Mouse (Mus musculus) limb, embryonic 15.5 days (tissue): ENCODE results near the gene Bcl2l14. TPM values are rescaled to one million over a fixed set of nuclear protein-coding genes. Genes with fewer than 3 reads are reported as not detected.
A peak's percentile ranks its signal among the peaks of the same experiment; 100 is the strongest.

ENCODE experiments used
- ATAC-seq: fragments of 200-750 bp; cut with Nextera tagmentation; 2 replicates; pipeline ENCODE4 v1.8.0; 2017; ENCODE audit warnings: low read depth, moderate TSS enrichment; ENCODE audit not compliant: insufficient number of reproducible peaks, low FRiP score, low TSS enrichment
- H3K27ac ChIP-seq: fragments of 300-500 bp; sonication (generic); 2 replicates; pipeline ENCODE4 v1.5.1; 2015; ENCODE audit warnings: moderate library complexity, mild to moderate bottlenecking, inconsistent platforms
- H3K27me3 ChIP-seq: fragments of 300-500 bp; sonication (generic); 2 replicates; pipeline ENCODE4 v1.6.1; 2015; ENCODE audit warnings: inconsistent platforms
- H3K36me3 ChIP-seq: fragments of 300-500 bp; sonication (generic); 2 replicates; pipeline ENCODE4 v1.6.1; 2015; ENCODE audit warnings: inconsistent platforms
- H3K4me1 ChIP-seq: fragments of 300-500 bp; sonication (generic); 2 replicates; pipeline ENCODE4 v1.6.1; 2015; ENCODE audit warnings: inconsistent platforms
- H3K4me2 ChIP-seq: fragments of 300-500 bp; sonication (generic); 2 replicates; pipeline ENCODE4 v1.6.1; 2015; ENCODE audit warnings: mild to moderate bottlenecking, inconsistent platforms
- H3K4me3 ChIP-seq: fragments of 300-500 bp; sonication (generic); 2 replicates; pipeline ENCODE4 v1.5.1; 2015; ENCODE audit warnings: mild to moderate bottlenecking, inconsistent platforms
- H3K9ac ChIP-seq: fragments of 300-500 bp; sonication (generic); 2 replicates; pipeline ENCODE4 v1.6.1; 2015; ENCODE audit warnings: inconsistent platforms
- H3K9me3 ChIP-seq: fragments of 300-500 bp; sonication (generic); 2 replicates; pipeline ENCODE4 v1.6.1; 2016; ENCODE audit warnings: inconsistent platforms
- WGBS: fragments of 180-500 bp; shearing (Covaris S2); methylation state at CpG from one replicate; pipeline ENCODE4 v1.1.7; 2015; 5-methylcytosine and 5-hydroxymethylcytosine counted together
- polyA plus RNA-seq: library from polyadenylated mRNA; unstranded; fragments of >200 nt; fragmentation: Nextera tagmentation; extraction: Ambion mirVana; gene quantifications from 2 replicates; pipeline ENCODE4 v1.2.1, GENCODE M21; 2015

The Bcl2l14 gene
- polyA plus RNA-seq, 1 experiment from 2014 or later = 1.3 TPM

DNA sequence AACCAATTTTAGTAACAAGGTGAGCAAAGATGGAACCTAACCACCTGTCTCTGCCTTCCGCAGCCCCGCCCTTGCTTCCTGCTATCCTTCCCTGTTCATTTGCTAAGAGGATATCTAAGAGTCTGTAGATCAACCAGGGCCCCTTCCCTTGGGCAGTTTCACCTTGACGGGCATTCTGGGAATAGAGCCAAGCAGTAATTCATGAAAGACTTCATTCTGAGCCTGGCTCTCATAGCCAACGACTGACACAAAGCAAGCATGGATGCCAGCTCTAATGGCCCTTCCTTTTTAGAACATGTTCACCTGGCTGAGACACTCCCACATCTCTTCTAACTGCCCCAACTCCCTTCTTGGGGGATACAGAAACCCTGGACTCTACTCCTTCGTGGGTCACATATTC lies 18.9 kb upstream of the Bcl2l14 start:
- Histone ChIP-seq H3K27ac (no peak overlapping the region), H3K4me1 (no peaks in the 10 kb centered on the region), H3K36me3 (no peaks in the 10 kb centered on the region), H3K4me3 (no peak overlapping the region), H3K9me3 (no peaks in the 10 kb centered on the region), H3K9ac (no peak overlapping the region), H3K4me2 (no peak overlapping the region), H3K27me3 (no peaks in the 10 kb centered on the region)
- ATAC-seq = no peak
- 58% methylated on average over 5 of the region's 5 CpGs for WGBS

DNA sequence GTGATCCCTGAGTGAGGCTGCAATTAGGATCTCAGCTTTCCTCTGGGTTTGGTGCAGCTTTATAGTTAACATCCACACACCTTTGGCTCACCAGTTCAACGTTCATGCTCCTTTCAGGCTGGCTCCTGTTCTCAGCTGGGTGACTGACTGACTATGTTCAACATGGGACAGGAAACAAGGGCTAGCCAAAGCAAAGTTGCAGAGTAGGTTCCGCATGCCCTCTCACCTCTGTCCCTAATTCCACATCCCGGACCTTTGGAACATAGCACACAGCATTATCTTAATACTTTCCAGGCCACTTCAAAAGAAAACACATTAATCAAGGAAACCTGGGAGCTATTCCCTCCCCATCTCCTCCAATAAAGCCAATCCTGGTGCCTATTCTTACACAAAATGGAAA lies 18.3 kb upstream of the Bcl2l14 start:
- H3K4me2 ChIP-seq = no peak overlapping the region
- no peak overlapping the region for H3K4me3 ChIP-seq
- H3K27ac ChIP-seq = no peak overlapping the region
- no peaks in the 10 kb centered on the region for H3K27me3 ChIP-seq
- no peaks in the 10 kb centered on the region for H3K4me1 ChIP-seq
- H3K9me3 ChIP-seq = no peaks in the 10 kb centered on the region
- no peak overlapping the region for H3K9ac ChIP-seq
- 46% methylated on average over 3 of the region's 3 CpGs for WGBS
- H3K36me3 ChIP-seq = no peaks in the 10 kb centered on the region
- ATAC-seq = no peak

GRCm38 (mm10) chr6:134381462-134381861 lies 14.7 kb upstream of the Bcl2l14 start:
- no peaks in the 10 kb centered on the region for H3K27me3 ChIP-seq
- ATAC-seq = no peak
- 85% methylated on average over 6 of the region's 6 CpGs for WGBS
- no peaks in the 10 kb centered on the region for H3K36me3 ChIP-seq
- H3K9me3 ChIP-seq = no peaks in the 10 kb centered on the region
- no peak overlapping the region for H3K9ac ChIP-seq
- no peak overlapping the region for H3K4me2 ChIP-seq
- no peak overlapping the region for H3K27ac ChIP-seq
- no peak overlapping the region for H3K4me3 ChIP-seq
- H3K4me1 ChIP-seq = no peaks in the 10 kb centered on the region

GRCm38 (mm10) chr6:134385931-134386330 lies 10.2 kb upstream of the Bcl2l14 start:
- no peaks in the 10 kb centered on the region for H3K36me3 ChIP-seq
- no peak for ATAC-seq
- whole genome bisulfite sequencing = 85% methylated on average over 6 of the region's 6 CpGs
- H3K27me3 ChIP-seq = no peaks in the 10 kb centered on the region
- H3K4me2 ChIP-seq = no peak overlapping the region
- no peak overlapping the region for H3K4me3 ChIP-seq
- H3K4me1 ChIP-seq = no peaks in the 10 kb centered on the region
- H3K27ac ChIP-seq = no peak overlapping the region
- H3K9ac ChIP-seq = no peak overlapping the region
- H3K9me3 ChIP-seq = no peaks in the 10 kb centered on the region

DNA sequence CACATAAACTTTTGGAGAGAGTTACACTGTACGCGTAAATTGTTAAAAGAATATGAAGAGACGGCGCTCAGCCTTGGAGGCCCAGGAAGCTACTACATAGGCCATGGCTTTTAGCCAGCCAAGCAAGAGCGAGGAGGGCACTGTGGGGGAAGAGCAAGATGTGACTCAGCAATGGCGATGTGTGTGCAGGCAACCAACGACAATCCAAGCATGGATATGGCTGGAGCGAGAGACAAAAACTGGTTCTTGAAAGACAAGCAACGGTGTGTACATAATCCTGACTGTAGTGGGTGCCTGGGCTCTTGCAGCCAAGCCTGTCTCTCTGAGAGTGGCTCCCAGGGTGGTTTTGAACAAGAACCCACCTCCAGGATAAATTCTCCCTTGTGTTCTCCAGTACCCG lies 8.7 kb upstream of the Bcl2l14 start:
- Histone ChIP-seq H3K9me3 (no peaks in the 10 kb centered on the region), H3K4me2 (no peak overlapping the region), H3K27ac (no peak overlapping the region), H3K27me3 (no peaks in the 10 kb centered on the region), H3K4me1 (no peaks in the 10 kb centered on the region), H3K36me3 (no peaks in the 10 kb centered on the region), H3K4me3 (no peak overlapping the region), H3K9ac (no peak overlapping the region)
- no peak for ATAC-seq
- 89% methylated on average over 10 of the region's 10 CpGs for WGBS

DNA sequence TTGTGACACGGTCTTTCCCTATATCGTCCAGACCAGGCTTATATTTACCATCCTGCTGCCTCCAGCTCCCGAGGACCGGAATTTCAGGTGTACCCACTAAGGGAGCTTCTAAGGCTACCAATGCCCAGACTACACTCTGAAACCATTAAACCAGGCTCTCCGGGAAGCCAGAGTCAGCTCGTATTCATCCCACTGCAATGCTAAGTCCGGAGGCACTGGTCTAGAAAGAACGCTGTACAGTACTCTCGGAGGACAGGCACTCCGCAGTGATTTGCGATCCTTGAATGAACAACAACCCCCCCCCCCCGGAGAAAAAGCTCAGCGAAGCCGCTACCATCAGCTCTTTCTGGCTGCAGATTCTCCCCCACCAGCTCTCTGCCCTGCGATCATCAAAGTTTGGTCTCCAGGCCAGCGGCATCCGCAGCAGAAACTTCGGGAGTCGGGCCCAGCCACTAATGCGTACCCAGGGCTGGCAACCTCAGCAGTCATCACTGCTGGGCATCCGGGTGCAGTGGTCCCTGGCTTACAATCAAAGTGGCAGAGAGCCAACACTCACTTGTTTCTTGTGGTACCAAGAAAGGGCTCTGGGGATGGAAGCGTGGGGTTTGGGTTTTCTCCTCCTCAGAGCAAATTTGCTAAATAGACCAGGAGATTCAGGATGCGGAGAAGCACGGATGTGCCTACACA lies 7.6 kb upstream of the Bcl2l14 start:
- Histone ChIP-seq H3K9me3 (no peaks in the 10 kb centered on the region), H3K36me3 (no peaks in the 10 kb centered on the region), H3K27ac (no peak overlapping the region), H3K4me3 (no peak overlapping the region), H3K27me3 (no peaks in the 10 kb centered on the region), H3K4me2 (no peak overlapping the region), H3K4me1 (no peaks in the 10 kb centered on the region), H3K9ac (no peak overlapping the region)
- 68% methylated on average over 24 of the region's 24 CpGs for WGBS
- ATAC-seq = no peak

DNA sequence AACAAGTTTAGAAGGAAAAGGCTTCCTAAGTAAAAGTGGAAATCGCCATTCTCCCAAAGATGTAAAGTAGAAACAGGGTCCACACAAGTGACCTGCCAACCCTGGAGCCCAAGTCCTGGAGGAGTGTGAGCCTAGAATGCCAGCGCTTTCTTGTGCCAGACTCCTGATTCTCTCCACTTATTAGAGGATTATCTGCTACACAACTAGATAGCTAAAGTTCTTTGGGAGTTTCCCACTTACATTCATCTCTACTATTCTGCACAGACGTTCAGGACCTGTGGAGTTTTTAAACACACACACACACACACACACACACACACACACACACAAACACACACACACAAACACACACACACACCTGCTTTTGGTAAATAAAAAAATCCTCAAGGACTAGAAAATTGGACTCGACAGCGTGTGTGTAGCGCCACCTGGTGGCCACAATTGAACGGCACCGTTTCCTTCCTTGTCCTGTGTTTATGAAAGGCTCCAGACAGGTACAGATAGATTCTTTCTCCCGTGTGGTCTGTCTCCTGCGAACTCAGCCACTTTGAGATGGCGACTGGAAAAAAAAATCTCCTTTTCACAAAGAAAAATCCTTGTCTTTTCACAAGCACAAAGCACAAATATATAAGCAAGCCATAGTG lies 6.7 kb upstream of the Bcl2l14 start:
- Histone ChIP-seq H3K36me3 (no peaks in the 10 kb centered on the region), H3K9me3 (no peaks in the 10 kb centered on the region), H3K9ac (no peak overlapping the region), H3K27me3 (no peaks in the 10 kb centered on the region), H3K27ac (no peak overlapping the region), H3K4me1 (no peaks in the 10 kb centered on the region), H3K4me2 (no peak overlapping the region), H3K4me3 (no peak overlapping the region)
- WGBS = 21% methylated on average over 11 of the region's 11 CpGs
- no peak for ATAC-seq

- 64% methylated on average over 8 of the region's 8 CpGs for WGBS
- Histone ChIP-seq H3K9me3 (no peaks in the 10 kb centered on the region), H3K4me3 (no peak overlapping the region), H3K36me3 (no peaks in the 10 kb centered on the region), H3K4me2 (no peak overlapping the region), H3K27ac (no peak overlapping the region), H3K27me3 (no peaks in the 10 kb centered on the region), H3K9ac (no peak overlapping the region), H3K4me1 (no peaks in the 10 kb centered on the region)
- no peak for ATAC-seq
These were observed 6.2 kb upstream of the Bcl2l14 start for GRCm38 (mm10) chr6:134389917-134390316.

DNA sequence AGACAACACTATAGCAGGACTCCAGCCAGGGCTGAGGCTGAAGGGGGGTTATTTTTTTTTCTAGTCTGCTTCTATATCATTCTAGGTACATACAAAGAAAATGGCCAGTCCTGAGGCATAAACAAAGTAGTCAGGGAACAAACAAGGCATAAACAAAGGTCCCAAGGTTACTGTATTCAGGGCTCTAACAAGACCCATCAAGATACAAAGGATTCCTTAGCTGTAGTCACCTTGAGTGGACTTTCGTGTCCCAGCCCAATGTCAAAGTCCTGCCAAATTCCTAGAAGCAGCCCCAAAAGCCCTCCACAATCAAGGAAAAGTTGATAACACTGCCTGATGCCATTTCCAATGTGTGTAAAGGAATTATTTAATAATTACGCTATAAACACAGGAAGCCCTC lies 5.3 kb upstream of the Bcl2l14 start:
- H3K9me3 ChIP-seq = no peaks in the 10 kb centered on the region
- no peak overlapping the region for H3K9ac ChIP-seq
- no peak overlapping the region for H3K4me3 ChIP-seq
- no peak for ATAC-seq
- 73% methylated on average over 2 of the region's 2 CpGs for WGBS
- H3K36me3 ChIP-seq = no peaks in the 10 kb centered on the region
- no peaks in the 10 kb centered on the region for H3K4me1 ChIP-seq
- H3K27me3 ChIP-seq = no peaks in the 10 kb centered on the region
- no peak overlapping the region for H3K4me2 ChIP-seq
- no peak overlapping the region for H3K27ac ChIP-seq

DNA sequence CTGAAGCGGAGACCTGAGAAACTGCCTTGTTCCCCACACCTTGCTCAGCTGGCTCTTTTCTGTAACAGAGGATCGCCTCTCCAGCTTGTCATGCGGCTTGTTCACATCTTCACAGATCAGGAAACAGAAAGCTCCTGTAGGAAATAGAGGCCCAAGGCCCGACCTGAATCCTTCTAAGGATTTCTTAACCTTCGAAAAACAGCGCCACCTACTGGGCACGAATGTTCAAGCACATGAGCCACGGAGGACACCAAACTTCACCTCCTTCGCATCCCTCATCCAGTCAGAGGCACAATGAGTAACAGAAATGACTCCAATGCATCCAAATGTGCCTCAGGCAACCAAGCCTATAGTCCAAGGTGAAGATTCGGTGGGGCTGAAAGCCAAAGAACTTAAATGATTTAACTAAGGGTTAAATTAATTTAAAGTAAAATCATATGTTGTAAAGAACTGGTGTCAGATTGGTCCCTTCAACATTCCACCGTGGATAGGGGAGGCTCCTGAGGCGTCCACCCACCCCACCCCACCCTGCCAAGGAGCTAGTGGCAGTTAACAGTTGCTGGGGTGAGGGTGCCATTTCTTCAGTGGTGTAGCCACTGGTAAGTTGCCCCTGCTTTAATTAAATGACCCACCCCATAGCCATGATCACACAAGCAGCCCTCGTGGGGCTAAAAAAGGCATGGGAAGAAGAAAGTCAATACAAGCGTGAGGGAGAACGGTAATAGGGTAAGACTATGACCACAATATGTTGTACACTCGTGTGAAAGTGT lies 7.0 kb downstream of the Bcl2l14 start:
- H3K4me1 ChIP-seq = peaks cover 7% of the 10 kb centered on the region
- no peak overlapping the region for H3K27ac ChIP-seq
- H3K27me3 ChIP-seq = no peaks in the 10 kb centered on the region
- WGBS = 38% methylated on average over 16 of the region's 16 CpGs
- H3K4me2 ChIP-seq = no peak overlapping the region
- no peak overlapping the region for H3K9ac ChIP-seq
- no peaks in the 10 kb centered on the region for H3K9me3 ChIP-seq
- no peak overlapping the region for H3K4me3 ChIP-seq
- no peaks in the 10 kb centered on the region for H3K36me3 ChIP-seq
- no peak for ATAC-seq

- no peak overlapping the region for H3K4me2 ChIP-seq
- ATAC-seq = no peak
- no peaks in the 10 kb centered on the region for H3K9me3 ChIP-seq
- H3K4me3 ChIP-seq = no peak overlapping the region
- H3K4me1 ChIP-seq = peaks cover 7% of the 10 kb centered on the region
- H3K27ac ChIP-seq = no peak overlapping the region
- WGBS = 81% methylated on average over 9 of the region's 9 CpGs
- no peak overlapping the region for H3K9ac ChIP-seq
- H3K27me3 ChIP-seq = no peaks in the 10 kb centered on the region
- H3K36me3 ChIP-seq = no peaks in the 10 kb centered on the region
These were observed 7.6 kb downstream of the Bcl2l14 start for GRCm38 (mm10) chr6:134403684-134404070.

GRCm38 (mm10) chr6:134407226-134407625 lies 11.1 kb downstream of the Bcl2l14 start:
- Histone ChIP-seq H3K9me3 (no peaks in the 10 kb centered on the region), H3K27me3 (no peaks in the 10 kb centered on the region), H3K9ac (no peak overlapping the region), H3K27ac (peak overlapping the region; percentile 51), H3K4me1 (peaks cover 7% of the 10 kb centered on the region), H3K4me2 (no peak overlapping the region), H3K36me3 (no peaks in the 10 kb centered on the region), H3K4me3 (no peak overlapping the region)
- 44% methylated on average over 5 of the region's 5 CpGs for WGBS
- ATAC-seq = 0 out of 2 replicates have a peak, but pooled peaks have one; percentile 55
